Mouse (Mus musculus) spleen, adult 2 months (tissue): Measurements from ENCODE around the gene Pmvk.

ENCODE experiments used
- CTCF ChIP-seq: fragments of 200-500 bp; IDR thresholded peaks from 2 replicates; pipeline ENCODE4 v1.5.1; 2011; ENCODE audit warnings: mild to moderate bottlenecking, inconsistent platforms; ENCODE audit not compliant: insufficient read depth, insufficient read length, insufficient replicate concordance; ENCODE audit errors: extremely low read depth
- POLR2A ChIP-seq: fragments of 200-500 bp; IDR thresholded peaks from 2 replicates; pipeline ENCODE4 v1.6.1; 2011; ENCODE audit warnings: low read depth, low read length, inconsistent platforms

GRCm38 (mm10) chr3:89406887-89407286 lies 47.5 kb upstream of the Pmvk start:
- TF ChIP-seq CTCF (no peak), POLR2A (no peak)
